Mouse (Mus musculus): ENCODE measurements around the gene Syt15. TPM values are rescaled to one million over a fixed set of nuclear protein-coding genes. Genes with fewer than 3 reads are reported as not detected.

The Syt15 gene
- polyA plus RNA-seq, 1 experiment: 1.2 TPM

DNA sequence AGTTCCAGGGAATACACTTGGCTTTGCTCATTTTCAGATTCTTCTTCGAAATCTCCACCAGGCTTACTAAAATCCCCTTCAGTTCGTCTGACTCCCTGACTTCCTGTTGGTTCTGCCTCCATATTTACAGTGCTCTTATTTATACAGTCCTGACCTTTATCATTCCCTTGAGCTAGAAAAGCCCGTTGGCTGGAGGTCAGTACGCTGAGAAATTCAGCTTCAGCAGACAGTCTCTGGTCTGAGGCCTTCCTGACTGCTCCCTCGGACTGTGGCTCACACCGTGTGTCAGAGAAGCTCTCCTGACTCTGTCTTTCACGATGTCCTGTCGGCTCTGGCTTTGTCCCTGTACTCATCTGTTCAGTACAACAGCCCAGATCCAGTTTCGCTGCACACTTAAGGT lies 48.7 kb downstream of the Syt15 start:
- DNase-seq (ENCODE audit: low read depth): no peak
- TF ChIP-seq CTCF (IDR thresholded peaks at IDR 0.05; ENCODE audit: borderline replicate concordance, extremely low read depth, insufficient read depth, insufficient read length) (no peak), POLR2A (IDR thresholded peaks at IDR 0.05; ENCODE audit: borderline replicate concordance, extremely low read depth, insufficient read depth, insufficient read length, poor library complexity, severe bottlenecking) (no peak)

DNA sequence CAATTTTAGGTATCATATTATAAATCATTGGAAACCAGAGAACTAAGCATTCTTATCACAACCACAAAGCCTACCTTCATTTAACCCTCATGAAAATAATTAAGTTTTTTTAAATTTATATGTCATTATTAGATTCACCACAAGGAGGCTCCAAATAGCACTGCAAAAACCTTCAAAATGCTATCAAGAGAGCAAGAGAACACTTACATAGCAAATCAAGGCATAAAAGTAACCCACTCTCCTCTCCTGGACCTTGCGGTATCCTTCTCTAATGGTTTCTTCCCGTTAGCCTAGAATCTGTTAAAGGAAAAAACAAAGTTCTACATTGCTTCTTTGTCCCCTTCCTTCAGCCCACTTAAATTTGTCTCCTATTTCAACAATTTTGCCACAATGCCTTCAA lies 53.9 kb downstream of the Syt15 start:
- TF ChIP-seq CTCF (IDR thresholded peaks at IDR 0.05; ENCODE audit: borderline replicate concordance, extremely low read depth, insufficient read depth, insufficient read length) (no peak), POLR2A (IDR thresholded peaks at IDR 0.05; ENCODE audit: borderline replicate concordance, extremely low read depth, insufficient read depth, insufficient read length, poor library complexity, severe bottlenecking) (no peak)
- DNase-seq (ENCODE audit: low read depth): peak; percentile 70

DNA sequence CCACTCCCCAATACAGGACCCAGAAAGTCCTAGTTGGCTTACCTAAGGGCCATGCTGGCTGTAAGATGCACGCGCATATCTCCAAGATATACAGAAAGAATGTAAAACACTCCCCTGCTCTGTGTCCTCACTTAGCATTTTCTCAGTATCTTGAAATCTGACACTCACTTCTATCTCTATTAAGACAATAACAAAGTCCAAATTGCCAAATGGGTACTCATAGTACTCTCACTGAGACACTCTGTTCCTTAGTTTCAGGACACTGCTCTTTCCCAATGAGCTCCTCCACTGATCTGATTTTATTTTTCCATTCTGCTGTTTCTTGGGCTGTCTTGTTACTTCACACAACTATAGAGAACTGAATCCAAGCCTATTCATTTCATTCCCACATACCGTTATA lies 54.7 kb downstream of the Syt15 start:
- no peak for TF ChIP-seq CTCF (IDR thresholded peaks at IDR 0.05; ENCODE audit: borderline replicate concordance, extremely low read depth, insufficient read depth, insufficient read length)
- no peak for TF ChIP-seq POLR2A (IDR thresholded peaks at IDR 0.05; ENCODE audit: borderline replicate concordance, extremely low read depth, insufficient read depth, insufficient read length, poor library complexity, severe bottlenecking)
- no peak for DNase-seq (ENCODE audit: low read depth)

GRCm38 (mm10) chr14:34275225-34275624 lies 55.8 kb downstream of the Syt15 start:
- TF ChIP-seq POLR2A (IDR thresholded peaks at IDR 0.05; ENCODE audit: borderline replicate concordance, extremely low read depth, insufficient read depth, insufficient read length, poor library complexity, severe bottlenecking): no peak
- no peak for TF ChIP-seq CTCF (IDR thresholded peaks at IDR 0.05; ENCODE audit: borderline replicate concordance, extremely low read depth, insufficient read depth, insufficient read length)
- DNase-seq (ENCODE audit: low read depth): no peak

DNA sequence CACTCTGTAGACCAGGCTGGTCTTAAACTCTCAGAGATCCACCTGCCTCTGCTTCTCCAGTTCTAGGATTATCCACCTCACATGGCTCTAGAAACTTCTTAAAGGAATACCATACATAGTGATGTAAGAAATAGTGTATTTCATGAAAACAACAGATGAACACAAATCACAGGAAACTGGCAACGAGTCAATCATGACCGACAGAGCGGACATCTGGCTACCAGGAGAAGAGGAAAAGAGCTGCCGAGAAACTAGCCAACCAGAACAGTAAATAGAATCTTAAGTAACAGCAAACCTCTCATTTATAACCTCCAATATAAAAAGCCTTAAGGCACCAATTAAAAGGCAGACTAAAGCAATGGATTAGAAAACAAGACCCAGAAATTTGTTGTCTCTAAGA lies 60.3 kb downstream of the Syt15 start:
- no peak for DNase-seq (ENCODE audit: low read depth)
- TF ChIP-seq POLR2A (IDR thresholded peaks at IDR 0.05; ENCODE audit: borderline replicate concordance, extremely low read depth, insufficient read depth, insufficient read length, poor library complexity, severe bottlenecking) (no peak), CTCF (IDR thresholded peaks at IDR 0.05; ENCODE audit: borderline replicate concordance, extremely low read depth, insufficient read depth, insufficient read length) (no peak)

Other genes starting within 250 kb of the Syt15 start
- gene Zfp488, start 240.8 kb upstream of the Syt15 start, polyA plus RNA-seq (2012; rRNA removed): 0.52 and 1.1 TPM in 2 replicates
- not detected in 2 replicates for gene Gm30083, start 204.4 kb upstream of the Syt15 start, polyA plus RNA-seq (2012; rRNA removed)
- not detected in 2 replicates for gene Gm5460, start 202.8 kb upstream of the Syt15 start, polyA plus RNA-seq (2012; rRNA removed)
- not detected in 2 replicates for gene Antxrl, start 166.9 kb upstream of the Syt15 start, polyA plus RNA-seq (2012; rRNA removed)
- gene Anxa8, start 133.6 kb upstream of the Syt15 start, polyA plus RNA-seq (2012; rRNA removed): 0.46 and 1.1 TPM in 2 replicates
- not detected in 2 replicates for gene A630023A22Rik, start 116.8 kb upstream of the Syt15 start, polyA plus RNA-seq (2012; rRNA removed)
- gene Npy4r, start 67.1 kb upstream of the Syt15 start, polyA plus RNA-seq (2012; rRNA removed): 0.09 and 0.11 TPM in 2 replicates
- 6.4 and 11.9 TPM in 2 replicates for gene Gprin2, start 17.9 kb upstream of the Syt15 start, polyA plus RNA-seq (2012; rRNA removed)
- gene Shld2, start 90.9 kb downstream of the Syt15 start, polyA plus RNA-seq (2012; rRNA removed): 4.0 and 4.2 TPM in 2 replicates
- 78.7 and 99.3 TPM in 2 replicates for gene Glud1, start 91.1 kb downstream of the Syt15 start, polyA plus RNA-seq (2012; rRNA removed)
- gene Fam25c, start 135.8 kb downstream of the Syt15 start, polyA plus RNA-seq (2012; rRNA removed): 0.85 TPM in 1 of 2 replicates, not detected in the other
- gene Sncg, start 155.2 kb downstream of the Syt15 start, polyA plus RNA-seq (2012; rRNA removed): 36.7 and 103 TPM in 2 replicates
- gene Mmrn2, start 155.9 kb downstream of the Syt15 start, polyA plus RNA-seq (2012; rRNA removed): 2.5 and 4.5 TPM in 2 replicates

Data from brain, embryonic 14.5 days (tissue).